Mouse (Mus musculus) heart, embryonic 11.5 days (tissue): Measurements from ENCODE around the gene Exo5. TPM values are rescaled to one million over a fixed set of nuclear protein-coding genes. Genes with fewer than 3 reads are reported as not detected.

ENCODE experiments used
- microRNA-seq: library from miRNA; unstranded; fragments of <30 nt; microRNA quantifications from one replicate; pipeline ENCODE4, GENCODE M21; 2016; ENCODE audit warnings: borderline number of aligned reads
- polyA plus RNA-seq: library from polyadenylated mRNA; unstranded; fragments of >200 nt; fragmentation: Nextera tagmentation; extraction: Ambion mirVana; gene quantifications from 2 replicates; pipeline ENCODE4 v1.2.1, GENCODE M21; 2014

Exo5 gene
- polyA plus RNA-seq, 1 experiment from 2014 or later: 13.7 TPM

Small RNA genes within 50 kb of the gene (microRNA-seq; reads per million reads assigned to microRNA genes)
- 0.20 reads per million for gene Mir7015

Other genes starting within 250 kb of the Exo5 start
- 0.99 and 1.0 TPM in 2 replicates for gene Kcnq4, start 176.4 kb downstream of the Exo5 start, polyA plus RNA-seq
- gene Nfyc, start 93.4 kb downstream of the Exo5 start, polyA plus RNA-seq: 105 and 117 TPM in 2 replicates
- 1.2 and 1.6 TPM in 2 replicates for gene Rims3, start 70.2 kb downstream of the Exo5 start, polyA plus RNA-seq
- gene Zfp69, start 26.7 kb upstream of the Exo5 start, polyA plus RNA-seq: 13.8 and 16.9 TPM in 2 replicates
- 12.8 and 14.5 TPM in 2 replicates for gene Smap2, start 92.2 kb upstream of the Exo5 start, polyA plus RNA-seq
- 3.8 and 4.6 TPM in 2 replicates for gene Col9a2, start 114.4 kb upstream of the Exo5 start, polyA plus RNA-seq
- gene Zmpste24, start 173.2 kb upstream of the Exo5 start, polyA plus RNA-seq: 20.5 and 25.5 TPM in 2 replicates
- not detected in 2 replicates for gene Tmco2, start 184.2 kb upstream of the Exo5 start, polyA plus RNA-seq